Mouse (Mus musculus): ENCODE results near the gene Ly6g6d. TPM values are rescaled to one million over a fixed set of nuclear protein-coding genes. Genes with fewer than 3 reads are reported as not detected.
"Not testable (repeated sequence)": the region's sequence is repeated elsewhere in the genome, so short reads cannot be mapped to it uniquely, and the experiment has no call there.

The Ly6g6d gene
- total RNA-seq (2021) = 1.1 and 1.7 TPM in 2 replicates
- long read RNA-seq, experiment 1 = 0 reads
- long read RNA-seq, experiment 2 = 0 reads

DNA sequence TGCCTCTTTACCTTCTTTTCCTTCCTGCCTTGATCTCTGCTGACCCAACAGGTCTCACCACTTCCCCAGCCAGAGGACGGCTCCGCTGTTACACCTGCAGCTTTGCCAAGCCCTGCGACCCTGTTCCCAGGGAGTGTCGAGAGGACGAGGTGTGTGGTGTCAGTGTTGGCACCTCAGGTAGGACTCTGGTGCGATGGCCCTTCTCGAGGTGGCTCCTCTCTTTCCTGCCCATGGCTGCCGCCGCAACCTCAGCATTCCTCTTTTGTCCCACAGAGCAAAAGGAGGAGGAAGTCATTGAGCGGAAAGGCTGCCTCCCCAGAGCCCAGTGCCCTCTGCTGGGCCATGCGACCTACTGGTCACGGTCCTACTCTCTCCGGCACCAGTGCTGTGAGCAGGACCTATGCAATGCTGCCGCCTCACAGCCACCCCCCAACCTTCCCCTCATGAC lies at the start of gene Ly6g6d:
Gene Ly6g6d, minus strand, starts transcription at position 280 of the 448 bp plus-strand sequence.
- peak; percentile 69 for DNase-seq

DNA sequence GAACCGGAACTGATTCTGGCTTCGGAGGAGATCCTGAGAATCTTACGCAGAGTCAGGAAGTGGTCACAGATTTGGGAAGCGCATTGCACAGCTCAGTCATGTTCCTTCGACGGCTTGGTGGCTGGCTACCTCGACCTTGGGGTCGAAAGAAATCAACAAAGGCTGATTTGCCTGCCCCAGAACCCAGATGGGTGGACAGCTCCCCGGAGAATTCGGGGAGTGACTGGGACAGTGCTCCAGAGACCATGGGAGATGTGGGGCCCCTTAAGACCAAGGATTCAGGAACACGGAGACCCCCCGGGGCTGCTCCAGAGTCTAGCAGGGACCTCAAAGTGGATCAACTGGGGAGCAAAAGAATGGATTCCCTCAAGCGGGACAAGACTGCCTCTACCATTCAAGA lies 49.2 kb upstream of the Ly6g6d start:
- DNase-seq = peak; percentile 40

DNA sequence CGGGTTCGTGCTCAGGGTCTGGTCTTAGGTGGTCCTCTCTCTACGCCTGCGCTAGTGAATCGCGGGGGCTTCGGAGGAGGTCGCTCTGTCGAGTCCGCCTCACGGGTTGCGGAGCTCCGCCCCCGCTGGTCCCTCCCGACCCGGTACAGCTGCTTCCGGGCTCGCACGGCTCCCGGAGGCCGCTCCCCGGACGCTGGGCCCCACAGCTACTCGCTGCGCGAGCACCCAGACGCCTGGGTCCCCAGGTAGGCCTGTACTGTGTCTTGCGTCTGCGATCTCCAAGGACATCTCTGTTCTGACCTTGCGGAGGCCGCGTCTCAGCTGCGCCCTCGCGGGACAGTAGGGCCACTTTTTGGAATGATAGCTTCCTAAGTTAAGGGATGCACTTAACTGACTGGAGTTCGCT lies 48.3 kb upstream of the Ly6g6d start, which contains the start of gene D17H6S53E:
Gene D17H6S53E, plus strand, starts transcription at position 168 of the 406 bp plus-strand sequence.
- peak; percentile 89 for DNase-seq

DNA sequence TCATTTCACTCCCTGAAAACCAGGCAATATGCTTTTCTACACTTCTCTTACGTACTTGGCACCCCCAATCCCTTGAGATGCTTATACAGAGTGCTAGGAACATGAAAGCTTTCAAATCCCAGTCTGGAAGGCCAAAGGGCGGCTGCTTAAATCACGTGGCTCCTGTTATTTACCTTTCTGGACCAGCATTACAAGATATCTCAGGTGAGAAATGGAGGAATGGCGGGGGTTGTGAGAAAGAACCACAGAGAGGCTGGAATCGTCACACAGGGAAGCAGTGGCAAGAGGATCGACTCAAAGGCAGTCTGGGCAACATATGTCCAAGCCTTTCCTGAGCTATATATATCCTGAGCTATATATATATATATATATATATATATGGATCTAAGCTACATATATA lies 47.7 kb upstream of the Ly6g6d start:
- DNase-seq = no peak

DNA sequence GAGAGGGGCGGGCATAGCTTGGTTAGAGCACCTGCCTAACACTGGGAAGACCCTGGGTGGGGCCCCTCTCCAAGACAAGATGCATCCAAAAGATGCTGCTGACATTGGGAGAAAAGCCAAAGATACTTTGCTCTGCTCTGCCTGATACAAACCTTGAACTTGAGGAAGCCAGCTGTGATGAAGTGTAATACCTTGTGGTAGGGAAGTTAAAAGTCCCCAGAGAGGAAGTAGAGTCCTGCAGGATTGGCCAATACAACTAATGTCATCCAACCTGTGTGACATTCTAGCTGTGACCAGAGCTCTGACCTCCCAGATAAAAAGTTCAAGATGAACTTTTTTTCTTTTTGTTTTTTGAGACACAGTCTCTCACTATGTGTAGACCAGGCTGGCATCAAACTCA lies 47.2 kb upstream of the Ly6g6d start:
- no peak for DNase-seq

DNA sequence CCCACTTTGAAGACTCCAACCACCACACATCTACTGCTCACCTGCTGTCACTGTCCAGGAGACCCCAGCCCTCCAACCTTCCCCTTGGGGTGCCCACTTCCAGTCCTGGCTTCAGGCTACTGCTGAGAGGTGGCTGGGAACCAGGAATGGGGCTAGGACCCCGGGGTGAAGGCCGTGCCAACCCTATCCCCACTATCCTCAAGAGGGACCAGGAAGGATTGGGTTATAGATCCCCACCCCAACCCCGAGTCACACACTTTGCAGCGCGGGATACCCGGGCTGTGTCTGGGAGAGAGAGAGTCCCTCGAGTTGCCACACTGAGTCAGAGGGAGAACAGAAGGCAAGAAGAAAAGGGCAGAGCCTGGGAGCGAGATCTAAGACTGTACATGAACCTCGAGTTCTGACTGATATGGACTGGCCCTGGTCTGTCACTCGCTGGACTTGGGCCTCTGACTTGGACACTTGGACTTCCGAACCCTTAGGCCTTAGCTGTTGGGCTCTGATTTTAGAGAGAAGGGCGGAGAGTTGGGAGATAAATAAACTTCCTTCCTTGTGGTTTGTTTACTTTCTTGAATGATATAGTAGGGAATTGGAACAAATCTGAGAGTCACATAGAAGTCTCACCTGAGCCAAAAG lies 46.5 kb upstream of the Ly6g6d start:
- DNase-seq = not testable (repeated sequence)

DNA sequence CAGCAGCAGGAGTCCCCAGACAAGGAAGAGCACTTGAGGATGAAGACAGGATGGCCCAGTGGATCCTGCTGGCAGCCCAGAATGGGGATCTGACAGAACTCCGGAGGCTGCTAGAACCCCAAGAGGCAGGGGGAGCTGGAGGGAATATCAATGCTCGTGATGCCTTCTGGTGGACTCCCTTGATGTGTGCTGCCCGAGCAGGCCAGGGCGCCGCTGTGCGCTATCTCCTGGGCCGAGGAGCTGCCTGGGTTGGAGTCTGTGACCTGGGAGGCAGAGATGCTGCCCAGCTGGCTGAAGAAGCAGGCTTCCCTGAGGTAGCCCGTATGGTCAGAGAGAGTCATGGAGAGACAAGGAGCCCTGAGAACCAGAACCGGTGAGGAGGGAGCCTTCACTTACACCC lies 45.4 kb upstream of the Ly6g6d start:
- DNase-seq = not testable (repeated sequence)

DNA sequence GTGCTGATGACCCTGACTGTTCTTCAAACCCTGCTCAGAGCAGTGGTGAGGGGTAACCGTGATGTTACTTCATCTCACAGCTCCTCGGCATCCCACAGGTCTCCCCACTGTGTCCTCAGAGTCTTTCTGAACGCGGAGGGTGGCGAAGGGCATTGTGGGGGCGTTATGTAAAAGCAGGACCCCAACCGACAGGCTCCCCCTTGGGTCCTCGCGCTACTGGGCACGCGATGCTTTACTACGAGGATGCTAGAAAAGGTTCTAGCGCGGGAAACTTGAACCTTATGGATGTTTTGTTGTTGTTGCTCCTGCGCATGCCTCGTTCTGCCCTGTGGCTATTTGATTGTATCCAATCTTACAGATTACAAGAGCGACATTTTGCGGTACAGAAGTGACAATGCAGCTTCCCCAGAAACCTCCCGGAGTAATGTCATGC lies 44.0 kb upstream of the Ly6g6d start, which contains the start of gene Csnk2b:
Gene Csnk2b, minus strand, starts transcription at position 183 of the 433 bp plus-strand sequence.
- DNase-seq = peak; percentile 77

DNA sequence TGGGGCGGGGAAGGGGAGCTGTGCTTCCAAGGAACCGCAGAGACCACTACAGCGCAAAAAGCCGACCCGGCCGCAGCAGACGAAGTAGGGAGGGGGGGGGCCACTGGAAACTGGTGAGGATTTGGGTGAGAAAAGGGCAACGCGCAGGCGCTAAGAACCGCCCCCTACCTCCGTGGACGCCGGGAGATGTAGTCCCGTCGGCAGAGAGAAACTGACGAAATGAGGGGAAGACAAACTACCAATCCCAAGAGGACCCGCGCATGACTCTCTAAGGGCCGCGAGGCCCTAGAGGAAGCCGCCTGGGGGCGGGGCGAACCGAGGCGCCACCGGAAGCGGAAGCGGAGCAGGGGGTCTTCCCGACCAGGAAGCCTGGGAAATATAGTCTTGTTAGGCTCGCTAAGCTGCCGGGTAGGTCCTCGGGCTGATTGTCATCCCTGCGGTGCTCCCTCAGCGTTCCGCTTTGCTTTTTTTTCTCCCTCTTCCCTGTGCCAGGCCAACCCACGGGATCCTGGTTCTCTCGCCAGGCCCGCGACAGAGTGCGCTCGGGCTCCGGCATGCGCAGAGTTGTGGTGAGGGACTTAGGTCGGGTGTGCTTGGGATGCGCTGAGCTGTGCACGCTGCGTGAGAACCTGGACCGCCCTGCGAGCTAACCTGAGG lies 43.4 kb upstream of the Ly6g6d start, which contains the start of gene Gpank1:
Gene Gpank1, plus strand, starts transcription at position 313 of the 657 bp plus-strand sequence.
- peak; percentile 99 for DNase-seq

DNA sequence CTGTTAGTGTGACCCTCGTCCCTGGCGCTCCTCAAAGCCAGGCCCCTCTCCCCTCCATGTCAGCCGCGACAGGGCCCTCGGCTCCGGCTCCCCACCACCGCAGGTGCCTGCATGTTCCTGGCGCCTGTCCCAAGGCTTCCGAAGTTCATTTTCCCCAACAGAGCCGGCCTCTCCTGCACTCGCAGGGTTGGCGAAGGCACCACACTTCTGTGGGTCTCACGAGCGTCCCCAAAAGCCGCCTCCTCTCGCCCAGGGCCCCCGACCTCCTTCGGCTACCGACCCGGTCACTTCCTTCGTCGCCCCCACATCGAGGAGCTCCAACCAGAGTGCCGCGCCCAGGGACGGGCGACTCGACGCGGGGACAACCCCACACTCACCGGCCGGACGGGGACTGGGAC lies 42.9 kb upstream of the Ly6g6d start:
- peak; percentile 75 for DNase-seq

DNA sequence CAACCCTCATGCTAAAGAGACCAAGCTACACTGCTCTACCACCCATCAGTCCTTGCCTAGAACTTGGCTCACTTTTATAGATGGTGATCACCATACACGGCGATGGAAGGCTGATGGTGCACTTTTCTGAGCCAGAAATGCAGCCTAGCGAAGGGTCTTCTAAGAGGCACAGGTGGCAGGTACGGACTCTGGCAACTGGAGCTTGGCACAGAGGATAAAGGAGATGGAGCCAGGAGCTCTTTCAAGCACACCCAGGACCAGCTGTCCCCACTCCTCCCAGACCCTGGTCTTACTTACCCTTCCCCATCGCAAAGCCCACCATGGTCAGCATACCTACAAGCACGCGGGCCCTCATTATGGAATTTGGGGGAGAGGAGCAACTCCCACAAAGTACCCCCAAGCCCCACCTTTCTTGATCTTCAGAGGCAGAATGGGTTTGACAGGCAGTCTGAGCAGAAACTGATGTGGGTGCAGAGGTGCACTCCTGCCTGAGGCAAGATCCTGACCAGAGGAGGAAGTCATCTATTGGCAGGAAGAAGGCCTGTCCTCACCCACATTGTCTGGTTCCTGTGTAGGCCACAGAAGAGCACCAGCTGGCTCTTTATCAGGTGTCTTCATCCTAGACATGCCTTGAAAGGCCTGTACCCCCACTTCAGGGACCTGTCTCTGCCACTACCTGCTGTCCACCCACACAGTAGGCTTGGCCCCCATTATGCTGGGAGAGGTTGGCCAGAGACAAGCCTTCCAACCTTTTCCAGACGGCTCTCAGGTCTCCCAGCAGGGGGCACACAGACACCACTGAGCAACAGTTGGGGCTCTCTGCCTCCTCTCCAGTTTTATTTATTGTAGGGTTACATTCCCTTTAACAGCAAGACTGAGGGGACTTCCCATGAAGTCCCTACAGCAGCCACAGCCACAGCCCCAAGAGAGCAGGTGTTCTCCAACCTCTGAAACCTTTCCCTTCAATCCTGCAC lies 37.5 kb upstream of the Ly6g6d start, which contains the start of gene Ly6g5b:
Gene Ly6g5b, minus strand, starts transcription at position 383 of the 974 bp plus-strand sequence.
- DNase-seq = peak; percentile 63

DNA sequence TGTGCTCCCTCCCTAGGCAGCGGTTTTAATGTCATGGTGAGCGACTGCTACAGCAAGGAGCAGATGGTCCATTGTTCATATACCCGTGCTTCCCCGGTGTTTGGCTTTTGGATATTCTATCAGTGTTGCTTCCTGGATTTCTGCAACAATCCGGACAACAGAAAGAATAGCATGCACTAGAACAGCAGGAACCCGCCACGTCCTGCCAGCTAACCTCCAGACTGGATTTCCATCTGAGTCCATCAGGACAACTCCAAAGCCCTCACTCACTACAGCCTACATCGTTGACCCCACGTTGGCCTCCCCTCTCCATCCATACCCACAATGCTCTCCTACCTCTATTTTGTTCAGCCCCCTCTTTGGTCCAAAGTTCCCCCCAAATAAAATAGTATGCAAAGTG lies 33.9 kb upstream of the Ly6g6d start:
- DNase-seq = no peak

DNA sequence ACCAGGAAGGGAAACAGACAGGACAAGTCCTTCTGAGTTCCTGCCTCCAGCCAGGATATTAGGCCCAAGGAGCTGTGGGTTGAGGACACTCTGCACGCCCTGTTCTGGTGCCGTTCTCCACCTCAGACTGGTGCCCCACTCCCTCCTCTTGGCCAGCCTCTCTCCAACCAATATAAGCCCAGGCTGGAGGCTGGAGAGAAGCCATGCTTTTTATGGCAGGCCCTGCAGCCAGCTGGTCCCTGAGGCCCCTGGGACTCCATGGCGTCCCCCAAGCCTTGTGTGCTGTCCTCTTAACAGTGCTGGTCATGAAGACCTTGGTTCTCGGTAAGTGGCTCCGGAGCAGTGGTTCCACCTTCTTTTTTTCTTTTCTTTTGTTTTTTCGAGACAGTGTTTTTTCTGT lies 30.2 kb upstream of the Ly6g6d start, which contains the start of gene Ly6g5c:
Gene Ly6g5c, plus strand, starts transcription at position 183 of the 400 bp plus-strand sequence.
- no peak for DNase-seq

DNA sequence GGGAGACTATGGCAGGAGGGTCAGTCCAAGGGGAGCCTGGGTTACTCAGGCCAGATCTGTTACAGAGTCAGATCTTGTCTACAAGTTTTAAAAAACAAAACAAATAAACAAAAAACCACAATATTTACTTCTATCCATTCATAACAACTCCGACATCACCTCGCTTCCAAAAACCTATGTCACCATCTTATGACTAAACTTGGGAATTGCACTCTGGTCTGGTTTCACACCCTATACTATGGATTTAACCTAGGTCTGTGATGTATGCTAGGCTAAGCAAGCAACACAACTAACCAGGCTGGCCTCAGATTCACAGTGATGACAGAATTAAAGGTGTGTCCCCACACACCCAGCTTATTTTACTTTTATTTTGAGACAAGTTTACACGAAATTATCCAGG lies 28.7 kb upstream of the Ly6g6d start:
- DNase-seq = no peak

DNA sequence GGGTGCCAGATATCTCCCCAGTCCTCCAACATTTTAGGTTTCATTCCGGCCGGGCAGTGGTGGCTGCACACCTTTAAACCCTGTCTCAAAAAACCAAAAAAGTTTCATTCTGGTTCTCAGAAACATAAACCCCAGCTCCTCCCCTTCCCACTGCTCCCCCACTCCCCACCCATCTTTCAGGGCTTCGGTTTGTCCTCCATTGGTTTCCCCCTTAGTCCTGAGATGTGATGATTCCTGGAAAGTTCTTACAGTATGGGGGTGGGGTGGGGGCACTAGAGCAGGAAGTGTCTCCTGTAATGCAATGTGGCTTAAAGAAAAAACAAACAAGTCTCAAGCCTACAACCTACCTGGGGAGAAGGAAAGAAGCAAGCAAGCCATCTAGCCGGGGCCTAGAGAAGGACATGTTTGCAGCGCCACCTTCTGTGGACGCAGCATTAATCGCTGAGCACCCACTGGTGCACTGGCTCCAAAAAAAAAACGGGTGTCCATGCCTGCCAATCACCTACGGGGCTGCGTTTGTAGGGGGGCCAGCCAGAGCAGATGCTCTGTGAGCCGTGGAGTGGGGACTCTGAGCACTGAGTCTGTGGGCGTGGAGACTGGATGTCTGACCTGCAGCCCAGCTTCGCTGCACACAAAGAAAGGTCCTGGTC lies 28.0 kb upstream of the Ly6g6d start:
- DNase-seq = peak; percentile 63

DNA sequence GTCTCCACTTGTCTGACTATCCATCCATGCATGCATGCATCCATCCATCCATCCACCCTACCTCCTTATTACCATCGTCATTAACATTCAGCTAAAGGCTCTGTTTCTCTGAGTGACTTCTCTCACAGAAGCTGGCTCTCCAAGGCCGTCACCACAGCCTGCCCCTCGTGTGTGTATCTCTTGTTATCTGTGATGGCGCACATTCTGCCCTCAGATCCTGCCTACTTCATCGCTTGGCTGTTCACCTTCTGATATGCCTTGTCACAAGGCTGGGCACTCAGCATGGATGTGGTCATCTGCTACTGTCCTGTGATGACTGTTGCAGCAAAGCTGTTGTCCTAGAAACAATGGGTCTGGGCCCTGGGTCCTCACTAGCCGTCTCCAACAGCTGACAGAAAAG lies 26.9 kb upstream of the Ly6g6d start:
- DNase-seq = no peak

DNA sequence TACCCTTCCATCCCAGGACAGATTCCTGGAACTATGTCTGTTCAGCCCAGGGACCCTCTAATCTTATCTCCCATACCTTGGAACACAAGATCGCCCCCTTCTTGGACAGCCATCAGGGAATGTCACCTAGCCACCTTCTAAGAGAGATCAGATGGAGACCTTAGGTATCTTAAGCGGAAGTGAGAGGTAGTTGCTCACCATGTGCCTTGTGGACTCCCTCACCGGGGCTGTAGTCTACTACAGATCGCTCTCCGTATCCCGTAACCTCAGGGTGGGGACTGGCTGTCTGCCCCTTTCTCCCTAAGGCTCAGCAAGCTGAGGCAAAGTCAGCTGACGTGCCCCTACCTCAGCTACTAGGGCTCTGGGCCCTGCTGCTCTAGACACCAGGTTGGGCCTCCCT lies 26.2 kb upstream of the Ly6g6d start:
- DNase-seq = no peak

DNA sequence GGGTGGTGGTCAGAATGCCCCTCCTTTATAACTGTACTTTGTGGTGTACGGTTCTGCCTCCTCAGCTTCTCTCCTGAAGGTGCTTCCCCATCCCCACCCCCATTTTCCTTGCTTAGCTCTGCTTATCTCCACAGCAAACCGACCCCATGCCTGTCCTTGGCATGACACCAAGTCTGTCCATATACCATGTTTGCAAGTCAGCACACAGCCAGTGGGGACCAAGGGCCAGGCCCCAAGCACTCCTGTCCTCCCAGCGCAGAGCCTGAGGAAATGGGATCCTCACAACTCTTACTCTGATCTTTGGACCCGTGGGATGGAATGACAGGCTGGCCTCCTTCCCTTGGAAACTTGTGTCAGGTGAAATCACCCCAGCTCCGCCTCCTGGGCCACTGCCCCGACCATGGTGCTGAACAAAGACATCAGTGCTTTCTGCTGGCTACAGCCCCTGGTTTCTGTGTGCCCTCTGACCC lies 25.4 kb upstream of the Ly6g6d start:
- no peak for DNase-seq

DNA sequence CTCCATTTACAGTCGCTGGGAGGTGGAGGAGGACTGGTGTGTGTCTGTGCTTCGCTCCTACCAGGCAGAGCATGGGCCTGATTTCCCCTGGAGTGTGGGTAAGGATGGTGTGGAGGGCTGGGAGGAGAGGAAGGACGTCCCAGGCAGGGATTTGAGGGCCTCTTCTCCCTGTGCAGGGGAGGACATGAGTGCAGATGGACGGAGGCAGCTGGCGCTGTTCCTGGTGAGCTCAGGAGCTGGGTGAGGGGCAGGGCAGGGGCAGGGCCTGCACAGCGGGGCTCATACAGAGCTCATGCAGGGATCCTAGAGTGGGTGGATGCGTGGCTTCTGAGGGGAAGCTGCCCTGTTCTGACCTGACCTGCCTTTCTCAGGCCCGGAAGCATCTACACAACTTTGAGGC lies 24.4 kb upstream of the Ly6g6d start:
- DNase-seq = no peak

DNA sequence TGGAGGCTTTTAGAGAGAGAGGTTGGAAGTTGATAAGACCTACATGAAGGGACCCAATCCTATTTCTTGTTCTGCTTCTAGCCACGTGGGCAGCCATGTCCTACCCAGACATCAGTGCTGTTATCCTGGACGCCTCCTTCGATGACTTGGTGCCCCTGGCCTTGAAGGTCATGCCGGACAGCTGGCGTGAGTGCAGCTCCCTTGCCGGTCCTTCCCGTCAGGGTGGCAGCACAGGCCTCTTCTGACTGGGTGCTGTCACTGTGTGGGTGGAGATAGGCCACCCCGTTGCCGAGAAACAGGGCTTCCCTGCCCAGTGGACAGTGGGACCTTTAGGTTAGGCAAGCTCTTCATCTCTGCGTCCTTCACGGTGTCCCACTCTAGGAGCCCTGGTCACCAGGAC lies 23.3 kb upstream of the Ly6g6d start:
- DNase-seq = peak; percentile 72

DNA sequence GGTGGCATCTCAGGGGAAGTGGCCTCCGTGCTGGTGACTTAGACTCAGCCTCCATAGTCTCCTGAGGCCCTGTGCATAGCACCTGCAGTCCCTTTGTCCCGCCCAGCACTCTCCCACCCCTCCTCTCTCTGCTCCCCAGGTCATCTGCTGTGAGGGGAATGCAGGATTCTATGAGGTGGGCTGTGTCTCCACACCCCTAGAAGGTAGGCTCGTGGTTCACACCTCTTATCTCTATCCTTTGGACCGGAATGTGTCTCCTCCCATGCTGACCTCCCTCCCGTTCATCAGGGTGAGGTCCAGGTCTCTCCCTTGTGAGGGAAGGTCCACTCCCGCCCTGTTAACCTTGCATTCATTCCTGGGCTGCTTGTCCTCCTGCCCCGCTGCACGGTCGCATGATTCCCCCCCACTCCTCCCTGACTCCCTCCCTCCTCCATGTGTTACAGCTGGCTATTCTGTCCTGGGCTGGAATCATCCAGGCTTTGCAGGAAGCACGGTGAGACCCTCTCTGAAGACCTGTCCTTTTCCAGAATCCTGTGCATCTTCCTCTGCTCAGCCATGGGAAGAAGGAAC lies 22.4 kb upstream of the Ly6g6d start:
- DNase-seq = no peak
